Mouse (Mus musculus) kidney, embryonic 14.5 days (tissue): ENCODE measurements around the gene Dad1. TPM values are rescaled to one million over a fixed set of nuclear protein-coding genes. Genes with fewer than 3 reads are reported as not detected.

Source experiments
- ATAC-seq: fragments of 200-750 bp; cut with Nextera tagmentation; 2 replicates; pipeline ENCODE4 v1.8.0; 2017; ENCODE audit warnings: moderate number of reproducible peaks, mild to moderate bottlenecking, moderate TSS enrichment, moderate library complexity; ENCODE audit not compliant: low FRiP score, low TSS enrichment
- H3K27ac ChIP-seq: fragments of 300-500 bp; sonication (generic); 2 replicates; pipeline ENCODE4 v1.5.1; 2014; ENCODE audit warnings: low read depth, mild to moderate bottlenecking, low read length, moderate library complexity, mixed read lengths
- H3K27me3 ChIP-seq: fragments of 300-500 bp; sonication (generic); 2 replicates; pipeline ENCODE4 v1.6.1; 2014; ENCODE audit warnings: mild to moderate bottlenecking, low read length; ENCODE audit not compliant: control insufficient read depth, insufficient read depth
- H3K36me3 ChIP-seq: fragments of 300-500 bp; sonication (generic); 2 replicates; pipeline ENCODE4 v1.6.1; 2014; ENCODE audit warnings: low read length, mixed read lengths; ENCODE audit not compliant: control insufficient read depth, insufficient read depth
- H3K4me1 ChIP-seq: fragments of 300-500 bp; sonication (generic); 2 replicates; pipeline ENCODE4 v1.6.1; 2014; ENCODE audit warnings: low read length, mixed read lengths; ENCODE audit not compliant: control insufficient read depth, insufficient read depth
- H3K4me2 ChIP-seq: fragments of 300-500 bp; sonication (generic); replicated peaks from 2 replicates; pipeline ENCODE4 v1.6.1; 2014; ENCODE audit warnings: low read depth, mild to moderate bottlenecking, low read length
- H3K4me3 ChIP-seq: fragments of 300-500 bp; sonication (generic); 2 replicates; pipeline ENCODE4 v1.5.1; 2014; ENCODE audit warnings: mild to moderate bottlenecking, low read length
- H3K9ac ChIP-seq: fragments of 300-500 bp; sonication (generic); 2 replicates; pipeline ENCODE4 v1.6.1; 2014; ENCODE audit warnings: low read depth, mild to moderate bottlenecking, low read length, moderate library complexity
- H3K9me3 ChIP-seq: fragments of 300-500 bp; sonication (generic); 2 replicates; pipeline ENCODE4 v1.6.1; 2016; ENCODE audit warnings: low read length; ENCODE audit not compliant: control insufficient read depth
- WGBS: fragments of 180-500 bp; shearing (Covaris S2); extraction: QIAGEN DNeasy Blood & Tissue Kit; methylation state at CpG from one replicate; pipeline ENCODE4 v1.1.7; 2014; 5-methylcytosine and 5-hydroxymethylcytosine counted together
- polyA plus RNA-seq: library from polyadenylated mRNA; unstranded; fragments of >200 nt; fragmentation: Nextera tagmentation; extraction: Ambion mirVana; gene quantifications from 2 replicates; pipeline ENCODE4 v1.2.1, GENCODE M21; 2014

Gene Dad1
- polyA plus RNA-seq, 1 experiment from 2014 or later, result 431 TPM

- Histone ChIP-seq H3K4me1 (peaks cover 8% of the 10 kb centered on the region), H3K9ac (no peak overlapping the region), H3K36me3 (peaks cover 54% of the 10 kb centered on the region), H3K4me3 (no peak overlapping the region), H3K27me3 (no peaks in the 10 kb centered on the region), H3K4me2 (no peak overlapping the region), H3K27ac (no peak overlapping the region), H3K9me3 (no peaks in the 10 kb centered on the region)
- WGBS, result 13% methylated on average over 7 of the region's 7 CpGs
- 0 out of 2 replicates have a peak, but pooled peaks have one; percentile 57 for ATAC-seq
Observed at GRCm38 (mm10) chr14:54239002-54239736, 14.7 kb downstream of the Dad1 start.

- peaks cover 39% of the 10 kb centered on the region for H3K36me3 ChIP-seq
- no peak overlapping the region for H3K4me3 ChIP-seq
- no peak overlapping the region for H3K9ac ChIP-seq
- 87% methylated on average over 5 of the region's 5 CpGs for WGBS
- no peak for ATAC-seq
- no peaks in the 10 kb centered on the region for H3K27me3 ChIP-seq
- peaks cover 17% of the 10 kb centered on the region for H3K4me1 ChIP-seq
- no peaks in the 10 kb centered on the region for H3K9me3 ChIP-seq
- H3K4me2 ChIP-seq, result no peak overlapping the region
- H3K27ac ChIP-seq, result no peak overlapping the region
Observed at GRCm38 (mm10) chr14:54236881-54237280, 17.0 kb downstream of the Dad1 start.

- 91% methylated on average over 5 of the region's 5 CpGs for WGBS
- Histone ChIP-seq H3K9ac (no peak overlapping the region), H3K4me2 (no peak overlapping the region), H3K4me1 (peaks cover 17% of the 10 kb centered on the region), H3K4me3 (no peak overlapping the region), H3K9me3 (no peaks in the 10 kb centered on the region), H3K36me3 (peaks cover 30% of the 10 kb centered on the region), H3K27ac (no peak overlapping the region), H3K27me3 (no peaks in the 10 kb centered on the region)
- no peak for ATAC-seq
Observed at GRCm38 (mm10) chr14:54235825-54236540, 17.9 kb downstream of the Dad1 start.

- ATAC-seq, result no peak
- no peak overlapping the region for H3K4me3 ChIP-seq
- peaks cover 17% of the 10 kb centered on the region for H3K4me1 ChIP-seq
- WGBS, result 71% methylated on average over 20 of the region's 20 CpGs
- peak overlapping the region; percentile 44; the same call in 1 of the 2 replicates for H3K27ac ChIP-seq
- no peaks in the 10 kb centered on the region for H3K27me3 ChIP-seq
- H3K36me3 ChIP-seq, result peaks cover 25% of the 10 kb centered on the region; the same call in 1 of the 2 replicates
- no peaks in the 10 kb centered on the region for H3K9me3 ChIP-seq
- H3K9ac ChIP-seq, result no peak overlapping the region
- no peak overlapping the region for H3K4me2 ChIP-seq
Observed at GRCm38 (mm10) chr14:54234231-54235040, 19.5 kb downstream of the Dad1 start.

GRCm38 (mm10) chr14:54233559-54234143, 20.3 kb downstream of the Dad1 start:
- H3K36me3 ChIP-seq, result peaks cover 21% of the 10 kb centered on the region; the same call in 1 of the 2 replicates
- no peak overlapping the region; the same call in 1 of the 2 replicates for H3K9ac ChIP-seq
- H3K4me1 ChIP-seq, result peaks cover 25% of the 10 kb centered on the region
- no peaks in the 10 kb centered on the region for H3K9me3 ChIP-seq
- 62% methylated on average over 16 of the region's 16 CpGs for WGBS
- H3K4me3 ChIP-seq, result no peak overlapping the region
- H3K27me3 ChIP-seq, result no peaks in the 10 kb centered on the region
- no peak; the same call in 1 of the 2 replicates for ATAC-seq
- peak overlapping the region; percentile 44 for H3K27ac ChIP-seq
- H3K4me2 ChIP-seq, result no peak overlapping the region; the same call in 1 of the 2 replicates

- H3K4me3 ChIP-seq, result no peak overlapping the region
- H3K4me2 ChIP-seq, result no peak overlapping the region; the same call in 1 of the 2 replicates
- H3K9me3 ChIP-seq, result no peaks in the 10 kb centered on the region
- H3K27ac ChIP-seq, result peak overlapping the region; percentile 44
- H3K36me3 ChIP-seq, result peaks cover 18% of the 10 kb centered on the region; the same call in 1 of the 2 replicates
- H3K9ac ChIP-seq, result no peak overlapping the region
- peak; percentile 33; the same call in 1 of the 2 replicates for ATAC-seq
- H3K4me1 ChIP-seq, result peaks cover 30% of the 10 kb centered on the region
- no peaks in the 10 kb centered on the region for H3K27me3 ChIP-seq
- WGBS, result 7% methylated on average over 9 of the region's 9 CpGs
Observed at GRCm38 (mm10) chr14:54232811-54233558, 20.9 kb downstream of the Dad1 start.

- Histone ChIP-seq H3K4me1 (peaks cover 36% of the 10 kb centered on the region), H3K27ac (no peak overlapping the region), H3K9ac (no peak overlapping the region), H3K4me3 (no peak overlapping the region), H3K36me3 (peaks cover 17% of the 10 kb centered on the region; the same call in 1 of the 2 replicates), H3K27me3 (no peaks in the 10 kb centered on the region), H3K4me2 (no peak overlapping the region), H3K9me3 (no peaks in the 10 kb centered on the region)
- WGBS, result 44% methylated on average over 9 of the region's 9 CpGs
- no peak for ATAC-seq
Observed at GRCm38 (mm10) chr14:54232143-54232542, 21.8 kb downstream of the Dad1 start.
